Mouse (Mus musculus): ENCODE data around the gene Patj.

- TF ChIP-seq CTCF (conservative IDR thresholded peaks at IDR 0.05; ENCODE audit: insufficient read depth, insufficient read length, low read depth, low read length): no peak
- no peak for TF ChIP-seq POLR2A (IDR thresholded peaks at IDR 0.05; ENCODE audit: low read depth, low read length)
Observed at GRCm38 (mm10) chr4:98667009-98667408, 271.4 kb downstream of the Patj start.

All from kidney, adult 2 months (tissue).